Mouse (Mus musculus) stomach, embryonic 15.5 days (tissue): ENCODE data around the gene Pqbp1. TPM values are rescaled to one million over a fixed set of nuclear protein-coding genes. Genes with fewer than 3 reads are reported as not detected.

Source experiments
- polyA plus RNA-seq: library from polyadenylated mRNA; unstranded; fragments of >200 nt; fragmentation: Nextera tagmentation; extraction: Ambion mirVana; gene quantifications from 2 replicates; pipeline ENCODE4 v1.2.1, GENCODE M21; 2015

The Pqbp1 gene
- polyA plus RNA-seq, 1 experiment from 2014 or later: 110 TPM

Other genes starting within 250 kb of the Pqbp1 start
- gene Prickle3, start 242.0 kb downstream of the Pqbp1 start, polyA plus RNA-seq: 10.7 and 10.8 TPM in 2 replicates
- gene Plp2, start 227.9 kb downstream of the Pqbp1 start, polyA plus RNA-seq: 223 and 255 TPM in 2 replicates
- gene Magix, start 218.0 kb downstream of the Pqbp1 start, polyA plus RNA-seq: 0.54 and 0.74 TPM in 2 replicates
- gene Gpkow, start 202.1 kb downstream of the Pqbp1 start, polyA plus RNA-seq: 33.0 and 34.9 TPM in 2 replicates
- gene Wdr45, start 184.9 kb downstream of the Pqbp1 start, polyA plus RNA-seq: 32.0 and 32.5 TPM in 2 replicates
- 1.5 TPM in 1 of 2 replicates, not detected in the other for gene Gm45208, start 177.0 kb downstream of the Pqbp1 start, polyA plus RNA-seq
- 58.3 and 60.9 TPM in 2 replicates for gene Praf2, start 170.8 kb downstream of the Pqbp1 start, polyA plus RNA-seq
- 16.0 and 22.2 TPM in 2 replicates for gene Ccdc120, start 148.4 kb downstream of the Pqbp1 start, polyA plus RNA-seq
- gene Tfe3, start 136.7 kb downstream of the Pqbp1 start, polyA plus RNA-seq: 26.2 and 29.9 TPM in 2 replicates
- gene Gripap1, start 109.5 kb downstream of the Pqbp1 start, polyA plus RNA-seq: 38.9 and 42.4 TPM in 2 replicates
- gene Kcnd1, start 77.0 kb downstream of the Pqbp1 start, polyA plus RNA-seq: 1.4 and 1.5 TPM in 2 replicates
- 44.3 and 44.7 TPM in 2 replicates for gene Otud5, start 57.9 kb downstream of the Pqbp1 start, polyA plus RNA-seq
- 10.3 and 15.9 TPM in 2 replicates for gene Pim2, start 21.0 kb downstream of the Pqbp1 start, polyA plus RNA-seq
- 39.0 and 39.4 TPM in 2 replicates for gene Slc35a2, start 15.2 kb downstream of the Pqbp1 start, polyA plus RNA-seq
- 141 and 148 TPM in 2 replicates for gene Timm17b, start 88 bp upstream of the Pqbp1 start, polyA plus RNA-seq
- gene Gm10491, start 8.6 kb upstream of the Pqbp1 start, polyA plus RNA-seq: not detected in 2 replicates
- gene Gm10490, start 10.3 kb upstream of the Pqbp1 start, polyA plus RNA-seq: not detected in 2 replicates
- 13.0 and 13.2 TPM in 2 replicates for gene Pcsk1n, start 20.6 kb upstream of the Pqbp1 start, polyA plus RNA-seq
- not detected in 2 replicates for gene Eras, start 29.3 kb upstream of the Pqbp1 start, polyA plus RNA-seq
- 19.9 and 22.4 TPM in 2 replicates for gene Hdac6, start 48.6 kb upstream of the Pqbp1 start, polyA plus RNA-seq
- gene Gata1, start 78.8 kb upstream of the Pqbp1 start, polyA plus RNA-seq: 4.2 and 9.7 TPM in 2 replicates
- 1.2 and 1.3 TPM in 2 replicates for gene Glod5, start 119.2 kb upstream of the Pqbp1 start, polyA plus RNA-seq
- 46.3 and 47.4 TPM in 2 replicates for gene Suv39h1, start 175.5 kb upstream of the Pqbp1 start, polyA plus RNA-seq
- gene Was, start 191.2 kb upstream of the Pqbp1 start, polyA plus RNA-seq: 0.48 and 1.2 TPM in 2 replicates
- 24.1 and 27.3 TPM in 2 replicates for gene Wdr13, start 233.6 kb upstream of the Pqbp1 start, polyA plus RNA-seq
- 421 and 436 TPM in 2 replicates for gene Rbm3, start 246.6 kb upstream of the Pqbp1 start, polyA plus RNA-seq